Mouse (Mus musculus) small intestine, adult 10 weeks (tissue): ENCODE measurements around the gene Gm11937. TPM values are rescaled to one million over a fixed set of nuclear protein-coding genes. Genes with fewer than 3 reads are reported as not detected.

ENCODE experiments used
- polyA plus RNA-seq: library from polyadenylated mRNA; stranded (reverse); fragments of 350-450 nt; fragmentation: Illumina TruSeq; extraction: RNeasy Lipid Tissue Mini Kit (QIAGEN cat#74804); gene quantifications from one replicate; pipeline ENCODE4 v1.2.3, GENCODE M21; 2014; ENCODE audit warnings: low replicate concordance

Gm11937 gene
- not detected for polyA plus RNA-seq

GRCm38 (mm10) chr11:99610089-99610488, at the start of gene Gm11937:
Gm11937 (minus strand) TSS chr11:99610189.

GRCm38 (mm10) chr11:99658467-99659010, 48.5 kb upstream of the Gm11937 start, which contains the start of gene Gm11563:
Gm11563 (minus strand) TSS chr11:99658960.

GRCm38 (mm10) chr11:99650136-99650535, 40.1 kb upstream of the Gm11937 start, which contains the start of gene Gm11555:
Gm11555 (minus strand) TSS chr11:99650236.

GRCm38 (mm10) chr11:99643635-99644139, 33.7 kb upstream of the Gm11937 start, which contains the start of gene Krtap4-7:
Krtap4-7 (minus strand) TSS chr11:99644089.

GRCm38 (mm10) chr11:99634653-99635134, 24.7 kb upstream of the Gm11937 start, which contains the start of gene Krtap4-2:
Krtap4-2 (minus strand) TSS chr11:99635084.

GRCm38 (mm10) chr11:99628138-99628537, 18.1 kb upstream of the Gm11937 start, which contains the start of gene Krtap4-1:
Krtap4-1 (minus strand) TSS chr11:99628238.

GRCm38 (mm10) chr11:99620335-99620734, 10.3 kb upstream of the Gm11937 start, which contains the start of gene Gm11562:
Gm11562 (minus strand) TSS chr11:99620435.

GRCm38 (mm10) chr11:99614796-99615363, 4.9 kb upstream of the Gm11937 start, which contains the start of gene Krtap2-4:
Krtap2-4 (minus strand) TSS chr11:99614846.

GRCm38 (mm10) chr11:99603208-99603607, 6.8 kb downstream of the Gm11937 start, which contains the start of gene Gm11938:
Gm11938 (minus strand) TSS chr11:99603308.

GRCm38 (mm10) chr11:99597742-99598141, 12.2 kb downstream of the Gm11937 start, which contains the start of gene Krtap9-3:
Krtap9-3 (minus strand) TSS chr11:99598105.

GRCm38 (mm10) chr11:99590981-99591380, 19.0 kb downstream of the Gm11937 start, which contains the start of gene Krtap1-3:
Krtap1-3 (minus strand) TSS chr11:99591339.

GRCm38 (mm10) chr11:99583245-99583704, 26.7 kb downstream of the Gm11937 start, which contains the start of gene Krtap1-4:
Krtap1-4 (minus strand) TSS chr11:99583654.

GRCm38 (mm10) chr11:99580636-99581035, 29.4 kb downstream of the Gm11937 start, which contains the start of gene Krtap1-5:
Krtap1-5 (minus strand) TSS chr11:99581016.

GRCm38 (mm10) chr11:99566530-99566929, 43.5 kb downstream of the Gm11937 start, which contains the start of gene Krtap3-1:
Krtap3-1 (minus strand) TSS chr11:99566630.

Other genes starting within 250 kb of the Gm11937 start
- gene Krt28, start 235.3 kb downstream of the Gm11937 start, polyA plus RNA-seq, result not detected
- gene Krt10, start 220.8 kb downstream of the Gm11937 start, polyA plus RNA-seq, result 11.2 TPM
- 1.2 TPM for gene Krt12, start 187.9 kb downstream of the Gm11937 start, polyA plus RNA-seq
- gene Krt20, start 172.0 kb downstream of the Gm11937 start, polyA plus RNA-seq, result 924 TPM
- gene Krt23, start 117.1 kb downstream of the Gm11937 start, polyA plus RNA-seq, result 3.3 TPM
- not detected for gene Krt39, start 88.9 kb downstream of the Gm11937 start, polyA plus RNA-seq
- gene Krt40, start 67.0 kb downstream of the Gm11937 start, polyA plus RNA-seq, result not detected
- not detected for gene Krtap3-3, start 59.3 kb downstream of the Gm11937 start, polyA plus RNA-seq
- not detected for gene Krtap3-2, start 53.3 kb downstream of the Gm11937 start, polyA plus RNA-seq
- not detected for gene Gm11939, start 50.7 kb downstream of the Gm11937 start, polyA plus RNA-seq
- not detected for gene Krtap3-1, start 43.6 kb downstream of the Gm11937 start, polyA plus RNA-seq
- gene Krtap1-5, start 29.2 kb downstream of the Gm11937 start, polyA plus RNA-seq, result not detected
- not detected for gene Krtap1-4, start 26.5 kb downstream of the Gm11937 start, polyA plus RNA-seq
- gene Krtap1-3, start 18.9 kb downstream of the Gm11937 start, polyA plus RNA-seq, result not detected
- gene Krtap9-3, start 12.1 kb downstream of the Gm11937 start, polyA plus RNA-seq, result not detected
- gene Gm11938, start 6.9 kb downstream of the Gm11937 start, polyA plus RNA-seq, result not detected
- gene Krtap2-4, start 4.7 kb upstream of the Gm11937 start, polyA plus RNA-seq, result not detected
- not detected for gene Gm11562, start 10.2 kb upstream of the Gm11937 start, polyA plus RNA-seq
- gene Krtap4-1, start 18.0 kb upstream of the Gm11937 start, polyA plus RNA-seq, result not detected
- gene Krtap4-2, start 24.9 kb upstream of the Gm11937 start, polyA plus RNA-seq, result not detected
- gene Krtap4-7, start 33.9 kb upstream of the Gm11937 start, polyA plus RNA-seq, result not detected
- gene Gm11555, start 40.0 kb upstream of the Gm11937 start, polyA plus RNA-seq, result not detected
- gene Gm11563, start 48.8 kb upstream of the Gm11937 start, polyA plus RNA-seq, result not detected
- not detected for gene Krtap4-6, start 55.8 kb upstream of the Gm11937 start, polyA plus RNA-seq
- not detected for gene Gm14190, start 80.6 kb upstream of the Gm11937 start, polyA plus RNA-seq
- gene Gm14180, start 124.1 kb upstream of the Gm11937 start, polyA plus RNA-seq, result not detected
- not detected for gene Gm11595, start 162.7 kb upstream of the Gm11937 start, polyA plus RNA-seq
- not detected for gene Krtap4-8, start 170.5 kb upstream of the Gm11937 start, polyA plus RNA-seq
- not detected for gene Krtap4-9, start 175.0 kb upstream of the Gm11937 start, polyA plus RNA-seq
- gene Gm11596, start 183.3 kb upstream of the Gm11937 start, polyA plus RNA-seq, result not detected
- not detected for gene Gm11569, start 188.7 kb upstream of the Gm11937 start, polyA plus RNA-seq
- gene Gm11554, start 194.3 kb upstream of the Gm11937 start, polyA plus RNA-seq, result not detected
- not detected for gene Krtap4-13, start 199.7 kb upstream of the Gm11937 start, polyA plus RNA-seq
- not detected for gene Gm11564, start 205.5 kb upstream of the Gm11937 start, polyA plus RNA-seq
- gene 2300003K06Rik, start 227.9 kb upstream of the Gm11937 start, polyA plus RNA-seq, result not detected
- gene Krtap4-16, start 241.4 kb upstream of the Gm11937 start, polyA plus RNA-seq, result not detected
- gene Gm11568, start 247.7 kb upstream of the Gm11937 start, polyA plus RNA-seq, result not detected